Mouse (Mus musculus): ENCODE results near the gene Crebl2. TPM values are rescaled to one million over a fixed set of nuclear protein-coding genes. Genes with fewer than 3 reads are reported as not detected.
A peak's percentile ranks its signal among the peaks of the same experiment; 100 is the strongest.

Crebl2 gene
- polyA plus RNA-seq, 1 experiment from 2014 or later: 3.3 TPM

DNA sequence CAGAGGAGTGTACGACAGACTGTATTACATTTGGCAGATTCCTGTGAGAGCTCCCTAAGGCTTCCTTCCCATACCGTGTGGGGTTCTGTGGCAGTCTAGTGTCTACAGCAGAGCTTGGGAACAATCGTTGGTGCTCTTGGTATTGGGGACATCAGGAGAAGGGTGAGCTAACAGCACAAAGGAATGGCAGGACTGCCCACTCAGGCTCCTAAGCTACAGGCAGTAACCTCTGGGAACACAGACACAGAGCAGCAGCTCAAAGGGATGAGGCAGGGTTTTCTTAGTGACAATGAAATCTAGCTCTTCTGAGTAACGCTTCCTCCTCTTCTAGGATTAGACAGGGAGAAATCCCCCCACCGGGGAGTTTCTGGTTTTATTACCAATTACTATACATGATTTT lies 57.1 kb downstream of the Crebl2 start:
- Histone ChIP-seq H3K27me3 (ENCODE audit: control insufficient read depth, insufficient read depth, low read depth, low read length) (peaks cover 2% of the 10 kb centered on the region; the same call in 1 of the 2 replicates), H3K9me3 (replicated peaks; ENCODE audit: control insufficient read depth, low read length) (no peaks in the 10 kb centered on the region), H3K27ac (ENCODE audit: low read length) (no peak overlapping the region), H3K9ac (ENCODE audit: low read depth, low read length) (no peak overlapping the region), H3K4me1 (ENCODE audit: control insufficient read depth, low read depth, low read length) (no peaks in the 10 kb centered on the region; the same call in 1 of the 2 replicates), H3K4me2 (ENCODE audit: low read depth, low read length) (no peak overlapping the region), H3K4me3 (ENCODE audit: low read depth, low read length) (no peak overlapping the region), H3K36me3 (ENCODE audit: control insufficient read depth, insufficient read depth) (no peaks in the 10 kb centered on the region)
- no peak for ATAC-seq (ENCODE audit: low read depth)
- 47% methylated on average over 5 of the region's 5 CpGs for WGBS (ENCODE audit: insufficient replicate concordance)

DNA sequence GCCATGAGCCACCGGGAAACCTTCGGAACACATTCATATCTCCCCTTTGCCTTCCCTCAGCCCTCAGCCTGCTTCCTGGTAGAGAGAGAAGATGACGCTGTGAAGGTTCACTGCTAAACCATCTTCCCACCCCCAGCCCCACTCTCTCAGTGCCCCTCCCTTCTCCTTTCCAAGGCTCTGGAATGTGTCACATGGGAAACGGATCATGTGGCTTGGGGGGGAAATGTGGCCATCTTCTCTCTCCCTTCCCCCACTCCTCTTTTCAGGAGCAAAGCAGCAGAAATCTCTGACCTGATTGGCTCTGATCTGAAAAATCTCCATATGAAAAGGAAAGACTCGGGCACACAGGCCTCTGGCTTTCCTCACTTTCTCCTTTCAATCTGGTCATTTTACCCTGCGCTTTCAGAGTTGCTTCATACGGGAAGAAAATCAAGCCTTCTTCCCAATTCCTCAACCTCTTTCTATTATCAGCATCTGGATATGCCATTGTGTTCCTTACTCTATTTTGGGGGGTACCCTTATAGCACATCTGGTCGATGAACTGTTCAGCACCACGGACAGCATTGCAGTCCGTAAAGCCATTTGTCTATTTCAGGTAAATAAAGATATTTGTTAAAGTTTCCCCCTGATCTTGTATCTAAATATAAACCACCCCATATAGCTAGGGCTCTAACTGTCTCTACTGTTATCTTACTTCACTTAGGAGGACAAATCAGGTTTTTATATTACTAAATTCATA lies 57.9 kb downstream of the Crebl2 start:
- Histone ChIP-seq H3K9me3 (replicated peaks; ENCODE audit: control insufficient read depth, low read length) (no peaks in the 10 kb centered on the region), H3K4me1 (ENCODE audit: control insufficient read depth, low read depth, low read length) (no peaks in the 10 kb centered on the region; the same call in 1 of the 2 replicates), H3K27me3 (ENCODE audit: control insufficient read depth, insufficient read depth, low read depth, low read length) (peaks cover 2% of the 10 kb centered on the region; the same call in 1 of the 2 replicates), H3K4me2 (ENCODE audit: low read depth, low read length) (no peak overlapping the region), H3K4me3 (ENCODE audit: low read depth, low read length) (no peak overlapping the region), H3K9ac (ENCODE audit: low read depth, low read length) (no peak overlapping the region), H3K36me3 (ENCODE audit: control insufficient read depth, insufficient read depth) (no peaks in the 10 kb centered on the region), H3K27ac (ENCODE audit: low read length) (no peak overlapping the region)
- 19% methylated on average over 10 of the region's 10 CpGs for WGBS (ENCODE audit: insufficient replicate concordance)
- no peak for ATAC-seq (ENCODE audit: low read depth)

DNA sequence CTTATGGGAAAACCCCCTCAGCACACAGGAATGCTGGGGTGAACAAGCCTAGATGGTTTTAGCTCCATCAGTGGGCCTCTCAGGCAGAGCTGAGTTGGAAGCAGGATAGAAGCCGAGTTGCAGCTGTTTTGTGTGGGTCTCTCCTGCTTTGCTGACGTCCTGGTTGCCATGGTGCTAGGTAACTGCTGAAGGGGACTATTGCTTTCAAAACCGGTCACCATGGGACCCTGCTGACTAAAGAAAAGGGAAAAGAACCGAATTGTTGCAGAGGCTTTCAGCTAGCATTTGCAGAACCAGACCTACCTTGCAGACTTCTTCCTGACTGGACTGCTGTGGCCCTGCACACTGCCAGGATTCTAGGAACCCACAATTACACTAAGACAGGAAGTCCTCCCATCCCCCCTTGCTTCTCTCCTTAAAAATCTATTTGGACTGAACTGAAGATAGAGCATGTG lies 58.6 kb downstream of the Crebl2 start:
- WGBS (ENCODE audit: insufficient replicate concordance): 10% methylated on average over 4 of the region's 4 CpGs

DNA sequence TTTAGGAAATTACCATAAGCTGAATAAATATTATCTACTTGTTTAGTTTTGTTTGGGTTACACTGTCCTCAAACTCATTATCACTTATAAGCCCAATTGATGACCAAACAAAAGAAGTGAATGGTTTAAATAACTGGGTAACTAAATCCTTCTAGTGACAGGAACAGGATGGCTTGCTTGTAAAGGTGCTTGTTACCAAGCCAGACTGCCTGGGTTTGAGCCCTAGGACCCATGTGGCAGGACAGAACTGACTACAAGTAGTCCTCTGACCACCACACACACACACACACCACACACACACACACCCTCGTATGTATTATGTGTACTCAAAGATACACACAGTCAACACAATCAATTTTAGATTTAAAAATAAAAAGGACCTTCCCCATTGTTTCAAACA lies 59.8 kb downstream of the Crebl2 start:
- 53% methylated on average over 1 of the region's 1 CpGs for WGBS (ENCODE audit: insufficient replicate concordance)
- H3K9ac ChIP-seq (ENCODE audit: low read depth, low read length): no peak overlapping the region
- peaks cover 2% of the 10 kb centered on the region; the same call in 1 of the 2 replicates for H3K27me3 ChIP-seq (ENCODE audit: control insufficient read depth, insufficient read depth, low read depth, low read length)
- no peaks in the 10 kb centered on the region; the same call in 1 of the 2 replicates for H3K4me1 ChIP-seq (ENCODE audit: control insufficient read depth, low read depth, low read length)
- H3K36me3 ChIP-seq (ENCODE audit: control insufficient read depth, insufficient read depth): no peaks in the 10 kb centered on the region
- H3K9me3 ChIP-seq (replicated peaks; ENCODE audit: control insufficient read depth, low read length): no peaks in the 10 kb centered on the region
- no peak overlapping the region for H3K4me2 ChIP-seq (ENCODE audit: low read depth, low read length)
- H3K4me3 ChIP-seq (ENCODE audit: low read depth, low read length): no peak overlapping the region
- ATAC-seq (ENCODE audit: low read depth): no peak
- no peak overlapping the region for H3K27ac ChIP-seq (ENCODE audit: low read length)

More for the DNA sequence above, 58.6 kb downstream of the Crebl2 start:
- H3K4me3 ChIP-seq (ENCODE audit: low read depth, low read length): no peak overlapping the region
- H3K27me3 ChIP-seq (ENCODE audit: control insufficient read depth, insufficient read depth, low read depth, low read length): peaks cover 2% of the 10 kb centered on the region; the same call in 1 of the 2 replicates
- no peak for ATAC-seq (ENCODE audit: low read depth)
- H3K4me1 ChIP-seq (ENCODE audit: control insufficient read depth, low read depth, low read length): no peaks in the 10 kb centered on the region; the same call in 1 of the 2 replicates
- H3K9me3 ChIP-seq (replicated peaks; ENCODE audit: control insufficient read depth, low read length): no peaks in the 10 kb centered on the region
- H3K4me2 ChIP-seq (ENCODE audit: low read depth, low read length): no peak overlapping the region
- no peak overlapping the region for H3K9ac ChIP-seq (ENCODE audit: low read depth, low read length)
- H3K27ac ChIP-seq (ENCODE audit: low read length): no peak overlapping the region
- H3K36me3 ChIP-seq (ENCODE audit: control insufficient read depth, insufficient read depth): no peaks in the 10 kb centered on the region

DNA sequence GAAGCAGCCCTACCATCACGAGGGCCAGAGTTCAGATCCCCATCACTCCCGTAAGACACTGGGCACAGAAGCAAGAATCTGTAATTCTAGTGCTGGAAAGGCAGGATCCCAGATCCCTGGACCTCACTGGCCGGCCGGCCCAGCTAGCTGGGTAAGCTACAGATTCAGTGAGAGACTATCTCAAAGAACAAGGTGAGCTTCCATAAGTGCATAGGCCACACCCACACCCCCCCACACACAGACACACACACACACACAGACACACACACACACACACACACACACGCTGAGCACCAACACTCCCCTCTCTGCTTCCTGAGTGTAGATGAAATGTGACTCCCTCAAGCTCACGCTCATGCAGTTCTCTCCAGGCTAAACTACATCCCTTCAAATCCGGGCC lies 60.5 kb downstream of the Crebl2 start:
- Histone ChIP-seq H3K4me3 (ENCODE audit: low read depth, low read length) (no peak overlapping the region), H3K4me2 (ENCODE audit: low read depth, low read length) (no peak overlapping the region), H3K9me3 (replicated peaks; ENCODE audit: control insufficient read depth, low read length) (no peaks in the 10 kb centered on the region), H3K36me3 (ENCODE audit: control insufficient read depth, insufficient read depth) (no peaks in the 10 kb centered on the region), H3K4me1 (ENCODE audit: control insufficient read depth, low read depth, low read length) (no peaks in the 10 kb centered on the region; the same call in 1 of the 2 replicates), H3K9ac (ENCODE audit: low read depth, low read length) (no peak overlapping the region), H3K27ac (ENCODE audit: low read length) (no peak overlapping the region), H3K27me3 (ENCODE audit: control insufficient read depth, insufficient read depth, low read depth, low read length) (peaks cover 2% of the 10 kb centered on the region; the same call in 1 of the 2 replicates)
- 63% methylated on average over 7 of the region's 7 CpGs for WGBS (ENCODE audit: insufficient replicate concordance)
- ATAC-seq (ENCODE audit: low read depth): no peak

DNA sequence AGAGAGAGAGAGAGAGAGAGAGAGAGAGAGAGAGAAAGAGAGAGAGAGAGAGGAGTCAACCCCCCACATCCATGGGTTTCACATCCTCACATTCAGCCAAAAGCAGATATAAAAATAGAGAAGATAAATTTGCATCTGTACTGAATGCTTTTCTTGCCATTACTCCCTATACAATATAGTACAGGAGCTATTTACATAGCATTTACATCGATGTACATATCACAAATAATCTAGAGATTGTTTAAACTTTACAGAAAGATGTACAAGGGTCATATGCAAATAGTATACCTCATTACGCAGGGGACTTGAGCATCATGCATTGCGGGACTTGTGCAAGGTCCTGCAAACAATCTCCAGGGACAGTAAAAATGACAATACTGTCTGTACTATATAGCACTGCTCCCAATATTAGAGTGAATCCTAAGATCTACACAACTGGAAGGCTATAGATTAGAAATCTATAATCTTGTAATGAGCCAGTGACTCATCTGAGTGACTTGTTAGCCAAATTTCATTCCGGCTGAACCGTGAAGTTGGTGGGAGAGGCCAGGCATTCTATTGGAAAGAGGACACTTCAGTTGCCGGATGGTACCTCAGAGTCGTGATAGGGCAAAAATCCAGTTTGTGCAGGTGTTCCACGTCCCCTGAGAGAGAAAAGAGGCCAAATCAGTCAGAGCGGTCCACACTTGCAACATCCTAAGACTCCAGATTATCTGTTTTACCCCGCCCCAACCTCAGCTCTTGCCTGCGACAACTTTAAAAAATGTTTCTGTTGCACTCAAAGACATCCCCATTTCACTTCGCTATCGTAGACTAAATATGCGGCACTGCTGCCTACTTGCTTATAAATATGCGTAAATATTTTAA lies 66.8 kb downstream of the Crebl2 start:
- Histone ChIP-seq H3K27ac (ENCODE audit: low read length) (peak overlapping the region; percentile 100), H3K4me2 (ENCODE audit: low read depth, low read length) (peak overlapping the region; percentile 93), H3K9me3 (replicated peaks; ENCODE audit: control insufficient read depth, low read length) (no peaks in the 10 kb centered on the region), H3K4me3 (ENCODE audit: low read depth, low read length) (peak overlapping the region; percentile 89), H3K4me1 (ENCODE audit: control insufficient read depth, low read depth, low read length) (peaks cover 10% of the 10 kb centered on the region), H3K27me3 (ENCODE audit: control insufficient read depth, insufficient read depth, low read depth, low read length) (no peaks in the 10 kb centered on the region), H3K36me3 (ENCODE audit: control insufficient read depth, insufficient read depth) (no peaks in the 10 kb centered on the region), H3K9ac (ENCODE audit: low read depth, low read length) (peak overlapping the region; percentile 72)
- WGBS (ENCODE audit: insufficient replicate concordance): 38% methylated on average over 15 of the region's 15 CpGs
- no peak for ATAC-seq (ENCODE audit: low read depth)

DNA sequence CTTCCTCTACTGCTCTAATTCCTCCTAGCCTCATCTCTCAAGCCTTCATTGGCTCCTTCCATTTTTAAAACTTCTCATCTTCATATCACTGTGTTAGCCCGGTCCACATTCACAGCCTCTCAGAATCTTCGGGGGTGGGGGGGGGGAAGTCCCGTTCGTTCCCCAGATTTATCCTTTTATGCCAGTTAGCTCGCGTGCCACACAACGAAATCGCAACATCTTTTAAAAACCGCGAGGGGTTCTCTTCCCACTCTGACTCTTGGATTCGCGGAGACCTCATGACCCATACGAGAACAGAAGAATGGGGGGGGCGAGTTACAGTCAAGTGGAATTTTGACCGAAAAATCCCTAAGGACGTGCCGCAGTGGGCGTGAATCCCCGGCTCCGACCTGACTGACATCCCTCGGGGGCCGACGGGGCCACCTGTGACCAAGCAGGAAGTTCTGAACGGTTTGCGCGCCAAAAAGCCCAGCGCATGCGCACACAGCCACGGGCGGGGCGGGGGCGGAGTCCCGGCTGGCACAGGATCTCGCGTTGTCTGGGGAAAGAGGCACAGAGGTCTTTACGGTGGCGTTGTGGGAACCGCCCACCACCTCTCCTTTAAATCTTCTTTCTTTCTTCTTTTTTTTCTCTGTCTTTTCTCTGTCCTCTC lies 67.6 kb downstream of the Crebl2 start:
- no peaks in the 10 kb centered on the region for H3K36me3 ChIP-seq (ENCODE audit: control insufficient read depth, insufficient read depth)
- peak overlapping the region; percentile 95 for H3K9ac ChIP-seq (ENCODE audit: low read depth, low read length)
- peak overlapping the region; percentile 93 for H3K4me2 ChIP-seq (ENCODE audit: low read depth, low read length)
- under 1% methylated on average over 38 of the region's 38 CpGs for WGBS (ENCODE audit: insufficient replicate concordance)
- H3K27me3 ChIP-seq (ENCODE audit: control insufficient read depth, insufficient read depth, low read depth, low read length): no peaks in the 10 kb centered on the region
- ATAC-seq (ENCODE audit: low read depth): peak; percentile 92
- no peaks in the 10 kb centered on the region for H3K9me3 ChIP-seq (replicated peaks; ENCODE audit: control insufficient read depth, low read length)
- peak overlapping the region; percentile 100 for H3K27ac ChIP-seq (ENCODE audit: low read length)
- H3K4me3 ChIP-seq (ENCODE audit: low read depth, low read length): peak overlapping the region; percentile 89
- peaks cover 10% of the 10 kb centered on the region for H3K4me1 ChIP-seq (ENCODE audit: control insufficient read depth, low read depth, low read length)

DNA sequence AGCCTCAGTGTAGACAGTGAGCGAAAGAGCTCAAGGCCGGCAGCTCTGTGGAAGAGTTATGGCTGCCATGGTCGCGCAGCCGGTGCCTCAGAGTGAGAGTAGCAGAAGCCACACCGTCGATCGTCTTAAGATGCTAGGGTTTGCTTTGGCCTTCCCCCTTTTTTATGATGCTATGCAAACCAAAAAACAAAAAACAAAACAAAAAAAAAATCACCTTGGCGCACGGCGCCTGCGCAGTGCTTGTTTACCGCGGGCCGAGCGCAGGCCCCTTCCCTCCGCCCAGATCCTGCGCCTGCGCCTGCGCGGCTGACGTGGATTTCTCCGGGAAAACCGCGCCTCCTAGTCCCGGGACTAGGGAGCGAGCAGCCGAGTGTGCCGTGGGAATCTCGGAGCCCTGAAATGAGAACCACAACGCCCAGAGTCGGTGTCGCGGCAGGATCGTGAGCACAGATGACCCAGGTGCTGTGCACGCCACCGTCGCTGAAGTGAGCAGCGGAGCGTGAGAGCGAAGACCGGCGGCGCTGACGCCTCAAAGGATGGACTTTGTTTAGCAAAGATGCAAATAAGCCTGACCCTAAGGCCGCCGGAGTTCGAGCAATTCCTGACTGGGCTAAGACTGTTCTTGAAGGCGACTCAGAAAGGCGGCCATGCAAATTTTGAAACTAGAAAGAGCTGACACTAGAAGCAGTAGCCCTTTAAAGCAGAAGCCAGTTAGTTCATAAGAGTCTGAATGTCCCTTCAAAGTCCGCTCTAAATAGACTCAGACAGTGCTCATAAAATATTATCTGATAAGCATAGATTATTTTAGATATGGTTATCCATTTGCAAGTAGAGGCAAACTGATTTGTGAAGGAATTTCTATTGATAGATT lies 68.4 kb downstream of the Crebl2 start, which contains the start of gene Gpr19:
Gene Gpr19 (minus strand): TSS at position 484 of the 871 bp plus-strand sequence.
- peak within 1 kb of the TSS; percentile 95 for H3K9ac ChIP-seq (ENCODE audit: low read depth, low read length)
- no peaks in the 10 kb centered on the region for H3K36me3 ChIP-seq (ENCODE audit: control insufficient read depth, insufficient read depth)
- H3K27me3 ChIP-seq (ENCODE audit: control insufficient read depth, insufficient read depth, low read depth, low read length): no peaks in the 10 kb centered on the region
- peaks cover 10% of the 10 kb centered on the region for H3K4me1 ChIP-seq (ENCODE audit: control insufficient read depth, low read depth, low read length)
- under 1% methylated on average over 51 of the region's 51 CpGs for WGBS (ENCODE audit: insufficient replicate concordance)
- H3K4me3 ChIP-seq (ENCODE audit: low read depth, low read length): peak within 1 kb of the TSS; percentile 89
- no peaks in the 10 kb centered on the region for H3K9me3 ChIP-seq (replicated peaks; ENCODE audit: control insufficient read depth, low read length)
- peak within 1 kb of the TSS; percentile 100 for H3K27ac ChIP-seq (ENCODE audit: low read length)
- peak within 1 kb of the TSS; percentile 93 for H3K4me2 ChIP-seq (ENCODE audit: low read depth, low read length)
- peak; percentile 91 for ATAC-seq (ENCODE audit: low read depth)

Data from liver, embryonic 16.5 days (tissue).